Mouse (Mus musculus): Measurements from ENCODE around the gene A1bg. TPM values are rescaled to one million over a fixed set of nuclear protein-coding genes. Genes with fewer than 3 reads are reported as not detected.
A peak's percentile ranks its signal among the peaks of the same experiment; 100 is the strongest.

A1bg gene
- total RNA-seq (2021), result not detected
- long read RNA-seq, experiment 1, result 0 reads
- long read RNA-seq, experiment 2, result 0 reads

DNA sequence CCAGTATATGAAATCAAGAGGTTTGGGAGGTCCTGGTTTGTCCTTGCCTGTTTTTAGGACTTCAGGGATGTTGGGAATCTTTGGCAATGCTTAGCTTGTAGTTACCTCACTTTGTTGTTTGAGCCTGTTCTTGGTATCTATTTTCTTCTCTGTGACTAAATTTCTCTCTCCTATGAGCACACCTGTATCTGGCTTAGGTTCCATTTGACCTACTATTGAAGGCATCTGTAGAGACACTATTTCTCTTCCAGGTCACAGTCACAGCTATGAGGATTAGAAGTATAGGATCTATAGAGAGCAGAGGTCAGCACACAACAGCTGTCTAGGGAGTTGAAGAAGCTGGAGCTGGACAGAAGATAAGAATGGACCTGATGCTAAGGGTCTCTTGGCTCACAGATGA lies at the start of gene A1bg:
TSS of gene A1bg (minus strand) at position 101 of the 400 bp plus-strand sequence.
- no peak for DNase-seq (ENCODE audit: low spot score in 2 of 2)
- intact Hi-C loops (cut with DNase I), result no loop called here

DNA sequence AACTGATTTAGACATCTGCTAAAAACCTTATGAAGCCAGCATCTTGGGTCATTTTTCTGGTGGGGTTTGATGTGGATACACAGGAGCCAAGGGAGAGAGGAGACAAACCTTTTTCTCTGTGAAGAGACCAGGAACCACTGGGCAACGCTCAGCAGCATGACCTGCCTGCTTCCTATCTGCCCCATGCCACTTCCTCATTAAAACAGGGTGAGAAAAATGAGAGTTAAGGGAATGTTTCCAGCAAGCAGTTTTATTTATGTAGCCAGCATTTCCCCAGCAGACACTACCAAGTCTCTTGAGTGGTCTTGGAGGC lies 45.7 kb upstream of the A1bg start:
- intact Hi-C loops (cut with DNase I), result no loop called here
- DNase-seq (ENCODE audit: low spot score in 2 of 2), result no peak

DNA sequence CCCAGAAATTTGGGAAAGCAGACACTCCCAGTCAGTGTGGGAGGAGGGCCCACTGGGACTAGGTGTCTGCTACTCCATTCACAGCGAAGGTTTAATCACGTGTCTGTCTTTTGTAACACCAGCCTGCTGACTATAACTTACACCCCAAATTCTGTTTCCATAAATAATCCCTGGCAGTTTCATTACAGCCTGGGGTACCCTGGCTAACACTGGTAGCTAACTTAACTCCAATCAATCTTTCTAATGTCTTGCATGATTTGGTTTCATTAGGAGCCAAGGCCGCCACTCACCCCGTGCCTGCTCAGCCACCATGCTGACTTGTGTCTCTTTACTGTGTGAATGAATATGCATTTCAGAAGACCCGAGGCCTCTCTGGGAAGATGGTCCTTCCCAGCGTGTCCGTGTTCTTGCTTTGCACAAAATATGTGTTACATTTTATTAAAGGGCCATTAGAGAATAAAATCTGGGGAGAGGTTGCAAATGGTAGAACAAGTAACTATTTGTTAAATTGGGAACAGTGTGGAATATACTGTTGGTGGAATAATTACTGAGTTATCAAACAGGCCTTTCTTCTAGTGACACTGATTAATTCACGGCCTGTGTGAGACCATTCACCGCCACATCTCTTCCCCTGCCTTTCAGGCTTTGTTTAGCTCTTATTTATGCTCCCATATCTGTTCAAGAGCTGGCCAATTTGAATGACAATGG lies 45.2 kb upstream of the A1bg start:
- DNase-seq (ENCODE audit: low spot score in 2 of 2), result no peak
- intact Hi-C loops (cut with DNase I), result no loop called here

DNA sequence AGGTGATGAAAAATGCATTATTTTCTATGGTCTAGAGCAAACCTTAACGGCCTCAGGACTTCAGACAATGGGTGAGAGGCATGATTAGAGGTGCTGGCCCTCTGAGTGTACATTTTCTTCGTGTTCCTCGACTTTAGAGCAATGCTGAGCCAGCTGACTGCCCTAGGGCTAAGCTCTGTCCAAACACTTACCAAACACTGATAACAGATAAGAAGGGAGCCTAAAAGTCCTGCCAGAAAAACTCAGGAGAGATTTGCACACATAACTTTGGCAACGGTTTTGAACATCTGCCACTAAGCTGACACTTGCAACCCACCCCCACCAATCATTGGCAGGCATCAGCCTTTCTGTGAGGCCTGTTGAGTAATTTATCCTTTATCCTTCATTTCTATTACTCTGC lies 2.9 kb upstream of the A1bg start:
- intact Hi-C loops (cut with DNase I), result no loop called here

GRCm38 (mm10) chr15:60903763-60904697 lies 18.8 kb downstream of the A1bg start:
- DNase-seq (ENCODE audit: low spot score in 2 of 2), result peak; percentile 10 to 12

More for the DNA sequence above, 2.9 kb upstream of the A1bg start:
- no peak for DNase-seq (ENCODE audit: low spot score in 2 of 2)

DNA sequence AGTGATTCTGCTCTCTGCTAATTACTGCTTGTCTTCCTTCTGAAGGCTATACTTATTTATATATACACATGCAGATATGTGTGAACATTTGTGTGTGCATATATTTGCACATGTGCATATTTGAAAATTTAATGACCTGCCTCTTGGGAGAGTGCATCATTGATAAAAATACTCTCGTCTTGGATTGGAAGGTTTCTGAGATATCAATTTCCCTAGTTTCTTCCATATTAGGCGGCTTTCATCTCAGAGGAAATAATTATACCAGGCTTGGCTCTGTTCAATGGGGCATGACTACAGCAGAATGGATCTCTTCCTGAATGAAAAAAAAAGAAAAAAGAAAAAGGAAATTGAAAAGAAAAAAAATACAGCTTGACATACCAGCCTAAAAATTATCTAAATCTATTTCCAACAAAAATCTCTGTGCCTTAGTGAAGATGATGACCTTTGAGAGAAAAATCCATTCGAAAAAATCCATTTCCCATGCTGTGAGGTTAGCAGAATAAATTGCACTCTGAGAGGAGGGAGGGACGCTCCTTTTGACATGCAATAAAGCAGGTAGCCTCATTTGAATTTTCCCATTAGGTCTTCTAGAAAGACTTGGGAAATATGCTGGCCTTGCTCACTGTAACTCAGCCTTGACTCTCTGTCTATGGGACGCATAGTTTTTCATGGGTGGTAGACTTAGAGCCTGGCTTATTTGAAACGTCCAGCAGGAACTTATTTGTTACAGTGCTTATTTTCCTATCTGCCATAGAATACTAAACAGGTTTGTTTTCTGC lies 24.4 kb downstream of the A1bg start:
- DNase-seq (ENCODE audit: low spot score in 2 of 2), result no peak

More at GRCm38 (mm10) chr15:60903763-60904697, 18.8 kb downstream of the A1bg start:
- intact Hi-C loops (cut with DNase I), result no loop called here

GRCm38 (mm10) chr15:60896040-60896439 lies 26.8 kb downstream of the A1bg start:
- intact Hi-C loops (cut with DNase I), result no loop called here
- DNase-seq (ENCODE audit: low spot score in 2 of 2), result no peak

More for the DNA sequence above, 24.4 kb downstream of the A1bg start:
- intact Hi-C loops (cut with DNase I), result no loop called here

GRCm38 (mm10) chr15:60892976-60893463 lies 29.8 kb downstream of the A1bg start:
- intact Hi-C loops (cut with DNase I), result no loop called here
- no peak for DNase-seq (ENCODE audit: low spot score in 2 of 2)

- no peak for DNase-seq (ENCODE audit: low spot score in 2 of 2)
- intact Hi-C loops (cut with DNase I), result no loop called here
These were observed 34.1 kb downstream of the A1bg start for GRCm38 (mm10) chr15:60888724-60889123.

DNA sequence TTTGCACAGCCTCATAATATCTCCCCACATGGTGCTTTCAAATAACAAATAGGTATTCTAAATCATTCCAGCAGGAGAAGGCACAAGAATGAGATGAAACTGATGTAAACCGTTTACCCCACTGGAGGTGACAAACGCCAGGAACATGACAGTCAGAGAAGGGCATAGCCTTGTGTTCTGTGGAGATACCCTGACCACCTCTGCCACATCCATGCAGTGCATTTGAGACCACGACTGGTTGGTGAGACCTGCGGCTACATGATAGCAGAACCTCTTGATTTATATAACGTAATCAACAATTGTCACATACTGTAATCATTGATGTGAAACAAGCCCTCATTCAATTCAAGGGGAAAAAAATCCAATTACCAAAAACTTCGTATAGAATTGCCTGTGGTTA lies 47.1 kb downstream of the A1bg start:
- intact Hi-C loops (cut with DNase I), result no loop called here
- DNase-seq (ENCODE audit: low spot score in 2 of 2), result no peak

- DNase-seq (ENCODE audit: low spot score in 2 of 2), result no peak
- intact Hi-C loops (cut with DNase I), result no loop called here
These were observed 60.4 kb downstream of the A1bg start for GRCm38 (mm10) chr15:60862417-60862816.

DNA sequence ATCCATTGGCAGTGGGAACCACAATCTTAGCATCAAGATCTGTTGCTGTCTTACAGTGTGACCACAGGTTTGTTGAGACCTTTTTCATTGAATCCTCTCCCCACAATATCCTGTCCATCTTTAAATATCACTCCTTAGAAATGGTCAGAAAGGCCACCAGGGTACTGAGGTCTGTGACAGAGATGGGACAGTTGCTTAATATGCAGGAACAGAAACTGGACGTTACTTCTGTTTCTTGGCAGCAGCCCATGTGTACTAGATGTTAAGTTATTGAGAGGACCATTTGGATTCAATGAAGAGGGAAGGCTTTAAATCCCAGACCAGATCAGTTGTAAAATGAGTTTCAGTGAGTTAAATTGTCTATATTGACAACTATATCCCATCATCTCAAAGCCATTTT lies 67.7 kb downstream of the A1bg start:
- intact Hi-C loops (cut with DNase I), result no loop called here
- no peak for DNase-seq (ENCODE audit: low spot score in 2 of 2)

DNA sequence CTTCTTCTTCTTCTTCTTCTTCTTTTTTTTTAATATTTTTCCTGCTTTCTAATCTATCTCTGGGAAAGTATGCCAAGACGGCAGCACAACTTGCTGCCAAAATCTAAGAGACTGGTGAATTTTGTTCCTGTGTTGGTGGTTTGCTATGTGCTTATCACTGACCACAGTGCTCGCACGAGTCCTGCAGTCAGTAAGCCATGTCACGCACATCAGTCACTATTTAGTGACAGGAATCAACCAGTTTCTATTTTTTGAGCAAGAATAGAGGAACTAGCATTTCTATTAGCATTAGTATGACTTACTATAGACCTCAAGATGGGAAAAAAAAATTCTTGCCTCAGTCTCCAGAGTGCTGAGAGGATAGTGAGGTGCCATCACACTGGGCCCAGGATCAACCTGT lies 68.7 kb downstream of the A1bg start:
- intact Hi-C loops (cut with DNase I), result no loop called here
- no peak for DNase-seq (ENCODE audit: low spot score in 2 of 2)

DNA sequence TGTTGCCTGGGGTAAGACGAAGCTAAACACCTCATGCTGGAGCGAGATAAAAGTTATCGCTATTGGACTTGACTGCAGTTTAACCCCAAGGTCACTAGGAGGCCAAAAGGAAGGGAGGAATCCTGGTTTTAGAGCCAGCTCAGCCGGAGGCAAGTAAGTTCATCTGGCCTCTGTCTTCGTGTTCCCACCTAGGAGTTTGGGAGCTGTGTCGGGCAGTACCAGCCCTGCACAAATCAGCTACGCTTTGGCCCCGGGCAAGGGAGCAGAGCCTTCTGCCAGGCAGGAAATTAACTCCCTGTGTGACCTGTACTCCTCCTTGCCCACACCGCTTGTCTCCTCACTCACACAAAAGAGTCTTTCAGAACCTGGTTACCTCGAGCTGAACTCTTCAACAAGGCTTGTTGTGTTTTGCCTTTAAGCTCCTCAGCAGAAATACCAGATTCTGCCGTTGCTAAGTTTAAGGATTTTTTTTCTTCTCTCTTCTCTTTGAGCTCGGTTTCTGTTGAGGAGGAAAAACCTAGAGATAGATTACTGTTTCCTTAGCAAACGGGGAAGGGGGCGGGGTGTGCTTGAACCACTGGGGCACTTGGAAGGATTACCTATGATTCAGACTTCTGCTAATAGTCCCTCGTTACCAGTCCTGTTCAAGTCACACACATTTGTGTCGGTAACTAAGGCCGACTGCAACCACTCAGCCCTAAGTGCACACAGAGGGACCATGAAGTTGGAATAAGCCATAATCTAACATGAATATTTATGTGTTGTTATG lies 69.4 kb downstream of the A1bg start, which contains the start of gene Fam84b:
TSS of gene Fam84b (minus strand) at position 548 of the 769 bp plus-strand sequence.
- intact Hi-C loops (cut with DNase I), result no loop called here
- DNase-seq (ENCODE audit: low spot score in 2 of 2), result no peak

GRCm38 (mm10) chr15:60848630-60849029 lies 74.2 kb downstream of the A1bg start:
- intact Hi-C loops (cut with DNase I), result no loop called here
- peak; percentile 18 to 60 for DNase-seq (ENCODE audit: low spot score in 2 of 2)
